Mouse (Mus musculus) heart, adult 2 months (tissue): ENCODE measurements around the gene Senp6.
"Not testable (repeated sequence)": the region's sequence is repeated elsewhere in the genome, so short reads cannot be mapped to it uniquely, and the experiment has no call there.

Experiments
- CTCF ChIP-seq: fragments of 200-600 bp; IDR thresholded peaks from 2 replicates; pipeline ENCODE4 v1.8.1; 2022; ENCODE audit warnings: antibody characterized with exemption, mild to moderate bottlenecking, moderate library complexity
- POLR2A ChIP-seq: fragments of 200-500 bp; IDR thresholded peaks from 2 replicates; pipeline ENCODE4 v1.6.1; 2011; ENCODE audit warnings: mild to moderate bottlenecking, low read depth, low read length, control low read depth; ENCODE audit not compliant: insufficient read depth

GRCm38 (mm10) chr9:80025347-80025746 is 41.4 kb upstream of the Senp6 start:
- TF ChIP-seq CTCF, POLR2A: not testable (repeated sequence)
